Mouse (Mus musculus) thymus, adult 18-20 months (tissue): Measurements from ENCODE around the gene Zfp94.
"Not testable (repeated sequence)": the region's sequence is repeated elsewhere in the genome, so short reads cannot be mapped to it uniquely, and the experiment has no call there.

ENCODE experiments used
- DNase-seq, 2 experiments: peaks; one replicate each; pipeline ENCODE4 v3.0.0; 2022; ENCODE audit warnings: mixed read lengths in 2 of 2

The Zfp94 gene

GRCm38 (mm10) chr7:24315726-24316566 lies 520 bp downstream of the Zfp94 start:
- no peak for DNase-seq

GRCm38 (mm10) chr7:24300771-24301282 lies 15.6 kb downstream of the Zfp94 start, which contains the start of gene Zfp61:
TSS of gene Zfp61 (minus strand) at chr7:24301232.
- no peak for DNase-seq

GRCm38 (mm10) chr7:24299823-24300481 lies 16.5 kb downstream of the Zfp94 start:
- DNase-seq, result no peak

- peak; percentile 58 to 67 for DNase-seq
Observed at GRCm38 (mm10) chr7:24298973-24299708, 17.3 kb downstream of the Zfp94 start.

DNA sequence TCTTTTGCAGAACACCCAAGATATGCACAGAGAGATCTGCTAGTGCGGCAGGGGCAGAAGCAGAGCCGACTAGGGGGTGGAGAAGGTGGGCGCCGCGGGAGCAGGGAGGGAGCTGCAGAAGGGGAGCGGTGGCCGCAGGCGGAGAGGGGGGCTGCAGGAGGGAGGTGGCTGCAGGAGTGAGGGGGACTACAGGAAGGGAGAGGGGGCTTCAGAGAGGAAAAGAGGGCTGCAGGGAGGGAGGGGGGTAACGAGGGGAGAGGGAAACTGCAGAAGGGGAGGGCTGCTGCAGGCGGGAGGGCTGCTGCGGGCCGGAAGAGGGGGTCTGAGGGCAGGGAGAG lies 17.9 kb downstream of the Zfp94 start:
- peak; percentile 26 to 28 for DNase-seq

DNA sequence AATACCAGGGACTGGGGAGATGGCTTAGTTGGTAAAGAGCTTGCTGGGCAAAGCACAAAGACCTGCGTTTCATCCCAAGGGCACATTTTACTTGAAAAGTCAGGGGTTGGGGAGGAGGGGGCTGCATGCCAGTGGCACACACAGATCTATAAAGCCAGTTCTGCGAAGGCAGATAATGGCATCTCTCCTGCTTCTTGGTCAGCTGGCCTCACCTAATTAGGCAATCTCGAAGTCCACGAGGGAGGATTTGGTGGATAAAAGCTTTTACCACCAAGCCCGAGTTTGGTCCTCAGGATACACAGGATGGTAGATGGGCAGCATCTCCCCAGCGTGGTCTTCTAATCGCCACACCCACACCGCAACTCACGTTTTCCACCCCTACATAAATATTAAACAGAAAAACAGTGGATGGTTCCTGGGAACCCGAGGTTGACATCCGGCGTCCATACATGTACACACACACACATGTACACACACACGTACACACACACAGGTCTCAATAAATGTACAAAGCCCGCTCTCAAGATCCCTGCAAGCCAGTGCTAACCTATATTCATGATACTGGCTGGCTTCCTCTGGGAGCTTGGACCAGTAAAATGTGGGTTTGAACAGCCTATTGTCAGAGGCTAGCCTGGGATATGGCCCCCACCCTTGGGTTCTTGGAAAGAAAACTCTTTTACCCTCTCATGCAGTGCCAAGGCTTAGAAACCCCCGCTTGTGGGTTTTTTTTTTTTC lies 18.9 kb downstream of the Zfp94 start:
- DNase-seq, result no peak

GRCm38 (mm10) chr7:24296386-24296785 lies 20.1 kb downstream of the Zfp94 start:
- DNase-seq, result no peak

DNA sequence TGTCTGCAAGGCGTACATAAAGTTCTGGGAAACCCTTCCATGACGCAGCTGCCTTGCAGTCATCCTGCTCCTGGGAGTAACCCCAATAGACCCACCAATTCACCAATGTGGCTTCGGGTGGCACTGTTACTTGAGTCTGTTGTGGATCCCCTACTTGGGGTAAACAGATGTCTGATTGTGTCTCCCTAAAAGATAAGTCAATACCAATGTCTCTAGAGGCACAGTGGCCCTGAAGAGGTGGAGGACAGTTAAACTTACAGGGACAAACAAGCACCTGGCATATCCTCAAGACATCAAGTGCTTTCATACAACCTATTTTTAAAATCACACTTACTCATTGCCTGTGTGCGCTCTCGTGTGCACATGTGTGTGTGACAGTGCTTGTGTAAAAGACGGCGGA lies 21.1 kb downstream of the Zfp94 start:
- no peak for DNase-seq

DNA sequence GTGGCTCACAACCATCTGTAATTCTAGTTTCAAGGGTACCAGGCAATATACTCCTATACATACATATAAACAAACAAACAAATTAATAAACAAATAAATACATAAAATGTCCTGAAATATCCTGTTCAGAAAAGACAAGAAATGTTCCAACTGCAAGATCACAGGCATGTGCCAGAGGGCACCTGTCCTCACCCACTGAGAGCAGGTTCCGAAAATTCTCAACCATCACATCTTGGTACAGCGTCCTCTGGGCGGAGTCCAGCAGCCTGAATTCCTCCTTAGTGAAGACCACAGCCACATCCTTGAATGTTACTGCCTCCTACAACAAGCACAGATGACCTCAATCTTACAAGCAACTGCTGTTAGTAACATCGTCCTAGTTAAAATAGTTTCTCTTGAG lies 21.7 kb downstream of the Zfp94 start:
- DNase-seq, result no peak

- DNase-seq, result no peak
Observed at GRCm38 (mm10) chr7:24293061-24293851, 23.2 kb downstream of the Zfp94 start.

GRCm38 (mm10) chr7:24291387-24292090 lies 24.9 kb downstream of the Zfp94 start:
- no peak for DNase-seq

GRCm38 (mm10) chr7:24290106-24290693 lies 26.3 kb downstream of the Zfp94 start:
- DNase-seq, result no peak

DNA sequence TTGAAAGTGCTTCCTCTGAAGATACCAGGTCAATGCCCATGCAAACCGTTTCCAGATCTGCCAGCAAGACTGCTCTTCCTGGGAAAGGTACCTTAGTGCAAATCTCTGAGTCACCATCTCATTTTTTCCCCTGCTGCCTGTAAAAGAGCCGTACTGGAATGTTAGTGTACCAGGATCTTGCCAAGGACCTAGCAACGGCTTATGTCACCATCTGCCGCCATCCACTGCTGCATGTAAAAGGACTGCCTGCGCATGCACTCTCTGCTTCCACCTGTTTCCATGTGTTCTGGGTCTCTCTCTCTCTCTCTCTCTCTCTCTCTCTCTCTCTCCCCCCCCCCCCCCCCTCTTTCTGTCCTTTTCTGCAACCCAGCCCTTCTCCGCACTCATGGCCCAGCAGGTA lies 28.0 kb downstream of the Zfp94 start:
- DNase-seq, result no peak

GRCm38 (mm10) chr7:24287670-24288069 lies 28.8 kb downstream of the Zfp94 start:
- no peak for DNase-seq

GRCm38 (mm10) chr7:24286916-24287315 lies 29.6 kb downstream of the Zfp94 start:
- DNase-seq, result no peak

GRCm38 (mm10) chr7:24286090-24286489 lies 30.4 kb downstream of the Zfp94 start:
- DNase-seq, result no peak

- DNase-seq, result no peak
Observed at GRCm38 (mm10) chr7:24280858-24281145, 35.7 kb downstream of the Zfp94 start.

GRCm38 (mm10) chr7:24280031-24280857 lies 36.2 kb downstream of the Zfp94 start:
- DNase-seq, result no peak

DNA sequence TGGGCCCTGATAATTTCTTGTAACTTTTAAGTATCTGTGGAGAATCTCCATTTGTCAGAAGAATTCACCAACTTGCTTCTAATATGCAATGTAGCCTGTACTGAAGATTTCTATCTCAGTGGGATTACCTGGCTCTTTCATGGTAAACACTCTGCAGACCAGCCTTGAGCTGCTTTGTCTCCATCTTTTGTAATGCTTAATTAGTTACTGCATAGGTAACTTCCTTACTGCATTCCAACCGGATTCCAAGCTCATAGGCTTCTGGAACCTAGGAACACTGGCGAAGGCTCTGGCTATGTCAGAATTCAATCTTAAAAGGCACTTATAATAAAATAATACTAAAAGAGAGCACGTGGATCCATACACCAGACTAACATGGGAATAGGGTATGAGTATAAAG lies 37.7 kb downstream of the Zfp94 start:
- DNase-seq, result not testable (repeated sequence)

GRCm38 (mm10) chr7:24274456-24274855 lies 42.0 kb downstream of the Zfp94 start:
- DNase-seq, result no peak
